Mouse (Mus musculus) G1E (cell line): ENCODE data around the gene Ppib.

ENCODE experiments used
- CTCF ChIP-seq: IDR thresholded peaks from 2 replicates; pipeline ENCODE4 v1.5.1; 2012; ENCODE audit warnings: low read depth, low read length, inconsistent platforms, mixed read lengths
- GATA1 ChIP-seq: IDR thresholded peaks from 2 replicates; pipeline ENCODE4 v1.6.1; 2012; ENCODE audit warnings: borderline replicate concordance, low read length, inconsistent platforms, mixed read lengths
- POLR2AphosphoS5 ChIP-seq: IDR thresholded peaks from 2 replicates; pipeline ENCODE4 v1.6.1; 2012; ENCODE audit warnings: low read depth, low read length, inconsistent platforms; ENCODE audit not compliant: insufficient replicate concordance
- TAL1 ChIP-seq: conservative IDR thresholded peaks from 2 replicates; pipeline ENCODE4 v1.6.1; 2012; ENCODE audit warnings: low read depth, low read length, inconsistent platforms, mixed read lengths

GRCm38 (mm10) chr9:66078493-66078892 is 18.5 kb downstream of the Ppib start:
- TF ChIP-seq CTCF (no peak), GATA1 (no peak), TAL1 (no peak), POLR2AphosphoS5 (no peak)
